Mouse (Mus musculus): ENCODE measurements around the gene Rab17.
A peak's percentile ranks its signal among the peaks of the same experiment; 100 is the strongest.

The Rab17 gene

GRCm38 (mm10) chr1:90969347-90969784, at the start of gene Rab17:
TSS of gene Rab17 (minus strand) at chr1:90969661.
- DNase-seq = peak; percentile 74

DNA sequence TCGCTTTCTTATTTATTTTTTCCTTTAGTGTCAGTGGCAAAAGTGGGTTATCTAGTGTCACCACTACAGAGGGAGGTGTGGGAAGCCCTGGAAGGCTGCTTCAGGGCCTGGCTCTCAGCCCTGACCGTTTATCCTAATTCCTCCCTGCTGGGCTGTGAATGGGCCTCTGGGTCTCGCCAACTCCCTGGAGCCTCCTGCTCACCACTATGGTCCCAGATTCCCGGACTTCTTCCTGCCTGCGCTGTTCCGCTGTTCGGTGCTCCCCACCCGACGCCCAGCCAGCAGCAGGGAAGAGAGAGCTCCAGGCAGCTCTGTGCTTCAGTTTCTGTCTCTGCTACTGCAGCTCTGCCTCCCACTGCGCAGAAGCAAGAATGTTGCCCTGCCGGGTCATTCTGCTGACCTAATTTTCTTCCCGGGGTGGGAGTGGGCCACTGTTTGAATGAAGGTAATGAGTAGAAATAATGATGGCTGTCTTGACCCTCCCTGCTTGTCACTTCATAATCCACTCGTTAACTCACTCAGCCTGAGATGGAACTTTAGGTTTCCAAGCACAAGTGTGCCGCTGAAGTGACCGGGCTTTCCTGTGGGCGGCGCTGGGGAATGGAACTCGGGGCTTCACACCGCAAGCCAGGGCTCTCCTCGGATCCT, 47.8 kb upstream of the Rab17 start:
- peak; percentile 31 for DNase-seq

DNA sequence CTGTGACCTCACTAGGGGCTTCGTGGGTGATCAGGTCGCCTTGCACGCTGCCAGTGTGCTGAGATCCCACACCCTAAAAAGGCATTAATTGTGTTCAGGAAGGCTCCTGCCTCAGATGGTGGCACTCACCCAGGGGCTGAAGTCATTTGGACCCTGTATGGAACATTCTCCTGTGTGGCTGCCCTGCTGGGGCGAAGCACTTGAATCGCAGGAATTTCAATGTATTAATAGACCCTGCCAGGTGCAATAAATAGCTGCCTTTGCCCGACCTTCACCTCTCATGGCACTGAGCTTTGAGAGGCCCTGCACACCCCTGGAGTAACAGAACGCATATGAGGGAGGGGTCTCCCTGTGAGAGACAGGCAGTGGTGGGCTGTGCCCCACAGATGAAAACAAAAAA, 46.1 kb upstream of the Rab17 start:
- DNase-seq = no peak

GRCm38 (mm10) chr1:91013803-91014202, 44.3 kb upstream of the Rab17 start:
- no peak for DNase-seq

DNA sequence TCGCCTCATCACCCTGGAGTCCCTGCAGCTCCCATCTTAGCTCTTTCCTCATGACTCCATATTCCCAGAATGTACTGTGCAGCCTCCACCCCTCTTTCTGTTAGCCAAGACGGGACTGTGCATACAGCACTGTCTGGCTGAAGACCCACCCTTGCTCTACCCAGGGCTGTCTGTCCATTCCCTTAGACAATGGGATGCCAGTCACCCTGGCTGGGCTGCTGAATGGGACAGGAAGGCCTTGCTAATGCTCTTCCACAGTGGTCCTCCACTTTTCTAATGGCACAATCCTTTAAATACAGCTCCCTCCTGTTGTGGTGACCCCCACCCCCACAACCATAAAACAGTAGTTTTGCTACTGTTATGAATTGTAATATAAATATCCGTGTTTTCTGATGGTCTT, 41.9 kb upstream of the Rab17 start:
- no peak for DNase-seq

GRCm38 (mm10) chr1:91010716-91011115, 41.3 kb upstream of the Rab17 start:
- DNase-seq = no peak

- no peak for DNase-seq
These were observed 40.8 kb upstream of the Rab17 start for GRCm38 (mm10) chr1:91010216-91010615.

- DNase-seq = no peak
These were observed 39.8 kb upstream of the Rab17 start for GRCm38 (mm10) chr1:91009266-91009665.

- no peak for DNase-seq
These were observed 39.3 kb upstream of the Rab17 start for GRCm38 (mm10) chr1:91008746-91009145.

DNA sequence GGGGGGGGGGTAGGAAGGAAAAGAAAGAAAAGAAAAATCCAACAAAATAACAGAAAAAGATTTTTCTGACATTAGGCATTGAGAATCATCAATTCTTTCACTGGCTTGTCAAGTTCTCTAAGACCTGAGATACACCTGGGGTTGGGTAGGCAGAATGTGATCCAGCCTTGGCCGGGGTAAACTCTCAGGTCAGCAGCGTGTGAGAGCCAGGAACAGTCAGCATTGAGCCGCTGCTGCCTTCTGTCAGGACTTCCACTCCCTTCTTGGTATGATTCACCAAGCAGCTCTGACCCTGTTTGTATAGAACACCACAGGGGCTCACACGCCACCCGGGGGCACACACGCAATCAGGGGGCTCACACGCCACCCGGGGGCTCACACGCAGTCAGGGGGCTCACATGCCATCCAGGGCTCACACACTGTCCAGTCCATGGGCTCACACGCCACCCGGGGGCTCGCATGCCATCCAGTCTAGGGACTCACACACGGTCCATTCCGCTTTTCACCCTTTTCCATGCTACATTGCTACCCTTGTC, 38.8 kb upstream of the Rab17 start:
- no peak for DNase-seq

DNA sequence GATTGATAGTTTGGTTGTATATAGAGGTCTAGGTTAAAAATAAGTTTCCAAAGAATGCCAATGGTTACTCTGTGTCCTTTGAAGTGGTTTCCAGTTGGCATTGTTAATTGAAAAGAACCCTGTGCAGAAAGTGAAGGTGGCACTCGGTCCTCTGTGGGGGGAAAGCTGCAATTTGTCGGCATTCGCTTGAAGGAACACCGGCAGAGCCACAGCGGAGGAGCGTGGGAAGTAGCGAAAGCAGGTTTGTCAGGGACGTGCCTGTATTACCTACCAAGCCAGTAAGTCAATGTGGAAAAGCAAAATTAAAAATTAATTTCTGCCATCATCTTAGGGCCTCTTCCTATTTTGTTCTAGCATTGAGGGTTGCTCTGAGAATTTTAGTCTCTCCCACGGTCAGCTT, 37.2 kb upstream of the Rab17 start:
- DNase-seq = no peak

DNA sequence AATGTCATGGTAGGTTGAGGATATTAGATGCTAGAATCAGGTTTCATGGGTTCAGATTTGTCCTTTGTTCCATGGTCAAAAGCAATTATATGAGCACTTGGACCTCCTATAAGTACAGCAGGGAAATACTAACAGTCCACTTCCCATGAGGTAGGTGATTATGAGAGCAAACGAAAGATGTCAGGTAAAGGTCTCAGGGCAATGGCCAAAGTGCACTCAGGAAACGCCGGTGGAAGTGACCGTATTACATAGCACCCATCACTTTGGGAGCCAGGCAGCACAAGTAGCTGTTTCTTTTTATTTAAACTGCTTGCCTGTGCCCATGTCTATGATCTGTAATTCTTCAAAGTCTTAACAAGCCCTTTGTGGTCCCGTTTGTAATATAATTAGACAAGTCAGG, 36.6 kb upstream of the Rab17 start:
- no peak for DNase-seq

- DNase-seq = no peak
These were observed 34.2 kb upstream of the Rab17 start for GRCm38 (mm10) chr1:91003522-91004253.

DNA sequence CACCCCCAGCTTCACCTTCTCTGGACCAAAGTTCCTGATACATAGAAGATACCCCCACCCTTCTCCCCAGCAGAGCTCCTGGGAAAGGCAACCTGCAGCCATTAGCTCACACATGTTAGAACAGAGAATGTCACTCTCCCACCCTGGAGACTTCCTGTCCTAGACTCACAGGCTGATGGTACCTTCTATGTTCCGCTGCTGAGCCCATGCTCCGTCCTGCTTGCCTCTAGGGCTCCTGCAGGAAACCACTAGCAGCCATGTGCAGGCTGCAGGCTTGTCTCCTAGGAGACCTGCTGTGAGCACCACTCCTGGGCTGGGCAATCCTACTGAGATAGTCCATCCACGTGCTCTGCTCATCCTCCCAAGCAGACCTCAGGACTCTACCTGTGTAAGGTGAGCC, 33.2 kb upstream of the Rab17 start:
- DNase-seq = no peak

GRCm38 (mm10) chr1:91001871-91002539, 32.5 kb upstream of the Rab17 start:
- DNase-seq = no peak

DNA sequence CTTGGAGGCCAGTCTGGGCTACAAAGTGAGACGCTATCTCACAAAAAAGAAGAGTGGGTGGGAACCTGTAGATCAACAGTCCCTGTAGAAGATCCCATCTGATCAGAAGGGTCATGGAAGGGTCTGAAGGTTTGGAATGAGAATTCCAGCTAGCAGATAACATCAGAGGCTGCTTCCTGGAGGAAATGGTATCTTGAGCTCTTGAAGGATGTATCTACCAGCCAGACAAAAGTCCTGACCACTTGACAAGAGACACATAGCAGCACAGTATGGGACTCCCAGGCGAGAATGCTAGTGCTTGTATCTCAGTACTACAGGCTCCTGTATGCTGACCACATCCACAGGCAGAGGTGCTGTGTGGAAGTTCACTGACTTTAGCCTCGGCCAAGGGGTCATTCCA, 31.6 kb upstream of the Rab17 start:
- DNase-seq = no peak

DNA sequence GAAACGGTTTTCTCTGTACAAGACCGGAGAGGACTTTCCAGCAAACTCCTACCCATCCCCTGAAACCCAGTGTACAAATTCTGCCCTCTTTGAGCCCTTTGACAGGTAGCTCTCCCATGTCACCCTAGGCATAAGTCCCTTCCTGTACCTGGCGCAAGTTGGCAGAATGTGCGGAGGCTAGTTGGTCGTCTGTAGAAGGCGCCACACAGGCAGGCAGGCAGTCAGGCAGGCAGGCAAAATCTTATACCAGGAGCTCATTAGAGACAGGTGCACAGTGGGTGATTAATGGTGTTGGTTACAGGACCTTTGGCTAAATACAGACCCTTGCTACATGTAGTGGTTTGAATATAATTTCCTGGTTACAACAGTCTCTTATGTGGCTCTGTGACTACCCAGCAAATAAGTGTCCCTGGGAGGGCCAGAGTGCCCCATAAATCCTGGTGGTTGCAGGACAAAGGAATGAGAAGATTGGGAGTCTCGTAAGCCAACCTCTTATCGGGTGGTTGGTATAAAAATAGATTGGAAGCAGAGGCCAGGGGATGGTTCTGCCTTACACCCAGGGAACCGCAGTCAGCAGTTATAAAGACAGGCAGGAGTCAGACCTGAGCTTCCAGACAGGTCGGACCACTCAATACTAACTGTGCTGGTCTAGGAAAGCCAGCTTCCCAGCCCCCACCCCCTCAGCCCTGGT, 30.6 kb upstream of the Rab17 start:
- no peak for DNase-seq

- DNase-seq = peak; percentile 19
These were observed 29.6 kb upstream of the Rab17 start for GRCm38 (mm10) chr1:90998891-90999611.

GRCm38 (mm10) chr1:90998268-90998890, 28.9 kb upstream of the Rab17 start, which contains the start of gene Lrrfip1:
TSS of gene Lrrfip1 (plus strand) at chr1:90998737.
- peak; percentile 54 for DNase-seq

- no peak for DNase-seq
These were observed 28.2 kb upstream of the Rab17 start for GRCm38 (mm10) chr1:90997641-90998040.

DNA sequence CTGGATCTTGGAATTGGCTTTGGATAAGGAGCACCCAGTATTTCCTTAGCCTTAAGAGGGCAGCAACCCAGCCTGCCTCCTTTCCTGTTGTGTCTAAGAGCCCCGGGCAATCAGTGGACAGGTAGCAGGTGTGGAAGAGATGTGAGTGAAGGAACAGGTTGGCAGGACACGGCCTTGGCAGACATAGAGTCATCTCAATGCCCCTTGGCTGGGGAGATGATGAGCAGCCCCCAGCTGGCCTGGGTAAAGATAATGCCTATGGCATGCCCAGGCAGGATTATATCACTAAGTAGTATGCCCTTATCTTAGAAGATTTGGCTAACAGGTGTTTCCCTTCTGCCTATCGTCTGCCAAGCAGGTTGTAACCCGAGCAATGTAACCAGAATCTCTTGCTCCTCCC, 27.7 kb upstream of the Rab17 start:
- DNase-seq = no peak

DNA sequence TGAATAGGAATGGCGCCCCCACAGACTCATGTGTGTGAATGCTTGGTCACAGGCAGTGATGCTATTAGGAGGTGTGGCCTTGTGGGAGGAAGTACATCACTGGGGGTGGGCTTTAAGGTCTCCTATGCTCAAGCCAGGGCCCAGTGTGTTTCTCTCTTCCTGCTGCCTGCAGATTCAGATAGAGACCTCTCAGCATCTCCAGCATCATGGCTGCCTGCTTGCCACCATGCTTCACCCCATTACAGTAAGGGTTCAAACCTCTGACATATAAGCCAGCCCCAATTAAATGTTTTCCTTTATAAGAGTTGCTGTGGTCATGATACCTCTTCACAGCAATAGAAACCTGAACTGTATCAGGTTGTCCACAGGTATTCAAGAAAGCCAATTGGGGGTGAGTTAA, 26.5 kb upstream of the Rab17 start:
- DNase-seq = no peak
